Mouse (Mus musculus) kidney, embryonic 16.5 days (tissue): ENCODE measurements at regions not wholly inside any gene's neighbourhood (a gene's known extent, or its start where the extent isn't known, plus 50 kb on each side); places are given as distances from the start of the nearest gene placed in this dataset.

Source experiments
- ATAC-seq: fragments of 200-750 bp; cut with Nextera tagmentation; 2 replicates; pipeline ENCODE4 v1.8.0; 2017; ENCODE audit warnings: moderate TSS enrichment; ENCODE audit not compliant: low FRiP score, low TSS enrichment
- H3K27ac ChIP-seq: fragments of 300-500 bp; sonication (generic); 2 replicates; pipeline ENCODE4 v1.5.1; 2014; ENCODE audit warnings: low read length
- H3K27me3 ChIP-seq: fragments of 300-500 bp; sonication (generic); 2 replicates; pipeline ENCODE4 v1.6.1; 2014; ENCODE audit warnings: low read length, control low read depth, mixed read lengths; ENCODE audit not compliant: insufficient read depth
- H3K36me3 ChIP-seq: fragments of 300-500 bp; sonication (generic); 2 replicates; pipeline ENCODE4 v1.6.1; 2014; ENCODE audit warnings: low read length, control low read depth, mixed read lengths; ENCODE audit not compliant: insufficient read depth
- H3K4me1 ChIP-seq: fragments of 300-500 bp; sonication (generic); 2 replicates; pipeline ENCODE4 v1.6.1; 2014; ENCODE audit warnings: low read length, control low read depth, mixed read lengths; ENCODE audit not compliant: insufficient read depth
- H3K4me2 ChIP-seq: fragments of 300-500 bp; sonication (generic); replicated peaks from 2 replicates; pipeline ENCODE4 v1.6.1; 2014; ENCODE audit warnings: low read depth, low read length
- H3K4me3 ChIP-seq: fragments of 300-500 bp; sonication (generic); 2 replicates; pipeline ENCODE4 v1.5.1; 2014; ENCODE audit warnings: mild to moderate bottlenecking, low read length
- H3K9ac ChIP-seq: fragments of 300-500 bp; sonication (generic); replicated peaks from 2 replicates; pipeline ENCODE4 v1.6.1; 2014; ENCODE audit warnings: low read length
- H3K9me3 ChIP-seq: fragments of 300-500 bp; sonication (generic); 2 replicates; pipeline ENCODE4 v1.6.1; 2016; ENCODE audit warnings: low read length, control low read depth
- WGBS: fragments of 180-500 bp; shearing (Covaris S2); extraction: QIAGEN DNeasy Blood & Tissue Kit; methylation state at CpG from one replicate; pipeline ENCODE4 v1.1.7; 2014; 5-methylcytosine and 5-hydroxymethylcytosine counted together

DNA sequence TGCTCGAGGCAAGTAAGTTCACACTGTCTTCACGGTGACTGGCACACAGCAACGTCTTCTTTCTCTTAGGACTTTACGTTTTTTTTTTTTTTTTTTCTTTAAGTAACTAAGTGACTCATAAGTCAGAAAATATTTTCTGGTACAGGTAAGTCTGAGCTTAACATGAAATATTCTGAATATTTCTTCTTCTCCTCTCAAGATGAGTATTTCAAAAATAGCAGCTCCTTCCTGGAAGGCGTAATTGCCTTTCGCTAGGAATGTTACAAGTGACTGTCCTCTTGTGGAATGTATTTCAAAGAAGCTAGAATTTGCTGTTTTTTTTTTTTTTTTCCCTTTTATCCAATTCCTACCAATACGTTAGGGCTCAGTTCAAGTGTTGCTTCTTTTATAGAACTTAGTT lies 124.8 kb downstream of the Klf5 start:
- WGBS: 69% methylated on average over 7 of the region's 7 CpGs
- no peak for ATAC-seq
- H3K4me2 ChIP-seq: no peak overlapping the region

DNA sequence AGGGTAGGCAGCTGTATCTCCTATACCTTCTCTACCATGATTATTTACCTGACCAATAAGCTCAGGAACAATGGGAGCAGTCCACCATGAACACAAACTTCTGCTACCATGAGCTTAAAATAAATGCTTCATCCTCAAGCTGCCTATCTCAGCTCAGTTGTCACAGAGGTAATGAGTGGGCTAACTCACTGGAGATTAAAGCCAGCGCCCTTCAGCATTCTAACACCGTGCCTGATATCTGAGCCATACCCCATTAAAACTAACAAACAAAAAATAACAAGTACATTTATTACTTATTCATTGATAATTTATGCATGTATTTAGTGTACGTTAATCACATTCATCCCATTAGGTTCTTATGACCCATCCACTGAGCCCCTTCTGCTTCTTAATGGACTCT lies 128.6 kb downstream of the Klf5 start:
- H3K4me3 ChIP-seq: no peak overlapping the region
- H3K36me3 ChIP-seq: no peaks in the 10 kb centered on the region
- no peaks in the 10 kb centered on the region for H3K27me3 ChIP-seq
- no peaks in the 10 kb centered on the region for H3K4me1 ChIP-seq
- WGBS: 87% methylated on average over 3 of the region's 3 CpGs
- H3K4me2 ChIP-seq: no peak overlapping the region
- H3K9me3 ChIP-seq: no peaks in the 10 kb centered on the region
- no peak for ATAC-seq
- no peak overlapping the region for H3K9ac ChIP-seq
- no peak overlapping the region for H3K27ac ChIP-seq

More for the DNA sequence above, 124.8 kb downstream of the Klf5 start:
- Histone ChIP-seq H3K4me3 (no peak overlapping the region), H3K9ac (no peak overlapping the region), H3K27ac (no peak overlapping the region), H3K9me3 (no peaks in the 10 kb centered on the region), H3K4me1 (no peaks in the 10 kb centered on the region), H3K27me3 (no peaks in the 10 kb centered on the region), H3K36me3 (no peaks in the 10 kb centered on the region)

DNA sequence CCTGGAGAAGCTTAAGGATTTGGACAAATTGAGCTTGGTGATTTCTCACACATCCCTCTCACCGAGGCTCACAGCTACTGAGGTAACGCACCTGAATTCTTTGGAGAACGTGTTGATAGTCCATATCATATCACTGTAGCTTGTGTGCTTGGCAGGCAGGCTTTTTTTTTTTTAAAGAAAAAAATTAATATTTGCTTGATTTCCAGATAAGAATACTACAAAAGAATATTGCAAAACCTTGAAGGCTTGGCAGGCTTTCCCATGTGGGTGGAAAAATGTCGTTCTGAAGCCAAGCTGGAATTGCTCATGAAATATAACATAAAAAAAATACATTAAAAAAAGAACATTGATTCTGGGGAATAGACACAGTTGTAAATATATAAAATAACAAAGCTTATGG lies 131.8 kb downstream of the Klf5 start:
- WGBS: 83% methylated on average over 4 of the region's 4 CpGs
- Histone ChIP-seq H3K4me3 (no peak overlapping the region), H3K27ac (no peak overlapping the region), H3K27me3 (no peaks in the 10 kb centered on the region), H3K4me1 (no peaks in the 10 kb centered on the region), H3K9me3 (no peaks in the 10 kb centered on the region), H3K4me2 (no peak overlapping the region), H3K9ac (no peak overlapping the region), H3K36me3 (no peaks in the 10 kb centered on the region)
- no peak for ATAC-seq

DNA sequence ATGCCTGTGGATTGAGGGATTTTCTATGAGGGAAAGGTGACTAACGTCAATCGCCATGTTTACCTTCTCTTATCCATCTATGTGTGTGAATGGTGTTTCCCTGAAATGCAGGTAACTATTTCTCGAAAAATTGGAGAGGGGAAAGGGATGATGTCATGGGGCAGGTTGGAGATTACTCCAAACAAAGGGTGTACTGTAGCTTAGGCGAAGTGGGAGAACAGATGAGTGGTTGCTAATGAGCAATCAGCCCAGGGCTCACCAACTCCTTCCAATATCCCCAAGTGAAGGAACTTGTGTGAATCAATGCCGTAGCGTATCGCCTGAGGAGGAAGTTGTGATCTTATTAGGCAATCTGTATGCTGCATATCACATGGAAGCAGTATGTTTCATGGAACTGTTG lies 133.2 kb downstream of the Klf5 start:
- ATAC-seq: no peak

DNA sequence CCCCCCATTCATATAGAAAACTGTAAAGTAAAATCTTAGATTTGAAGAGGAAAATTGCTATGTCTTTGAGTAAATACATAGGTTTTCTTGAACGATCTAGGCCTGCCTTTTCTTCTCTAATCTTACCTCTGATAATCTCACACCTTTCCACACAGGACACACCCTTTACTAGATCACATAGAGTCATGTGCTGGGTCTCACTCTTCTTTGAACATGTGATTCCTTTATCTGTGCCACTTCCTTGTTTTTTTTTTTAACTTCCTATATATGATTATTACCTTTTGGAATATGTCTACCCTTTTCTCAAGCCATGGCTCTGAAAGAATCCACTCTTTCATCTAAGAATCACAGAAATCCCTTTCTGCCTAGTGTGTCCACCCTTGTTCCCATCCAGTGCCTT lies 136.2 kb downstream of the Klf5 start:
- ATAC-seq: no peak
- Histone ChIP-seq H3K4me2 (no peak overlapping the region), H3K27me3 (no peaks in the 10 kb centered on the region), H3K4me3 (no peak overlapping the region), H3K9me3 (no peaks in the 10 kb centered on the region), H3K36me3 (no peaks in the 10 kb centered on the region), H3K27ac (no peak overlapping the region), H3K4me1 (no peaks in the 10 kb centered on the region), H3K9ac (no peak overlapping the region)
- WGBS: 89% methylated on average over 1 of the region's 1 CpGs

More for the DNA sequence above, 133.2 kb downstream of the Klf5 start:
- Histone ChIP-seq H3K27ac (no peak overlapping the region), H3K9ac (no peak overlapping the region), H3K36me3 (no peaks in the 10 kb centered on the region), H3K4me2 (no peak overlapping the region), H3K4me3 (no peak overlapping the region), H3K9me3 (no peaks in the 10 kb centered on the region), H3K4me1 (no peaks in the 10 kb centered on the region), H3K27me3 (no peaks in the 10 kb centered on the region)
- WGBS: 91% methylated on average over 7 of the region's 7 CpGs

DNA sequence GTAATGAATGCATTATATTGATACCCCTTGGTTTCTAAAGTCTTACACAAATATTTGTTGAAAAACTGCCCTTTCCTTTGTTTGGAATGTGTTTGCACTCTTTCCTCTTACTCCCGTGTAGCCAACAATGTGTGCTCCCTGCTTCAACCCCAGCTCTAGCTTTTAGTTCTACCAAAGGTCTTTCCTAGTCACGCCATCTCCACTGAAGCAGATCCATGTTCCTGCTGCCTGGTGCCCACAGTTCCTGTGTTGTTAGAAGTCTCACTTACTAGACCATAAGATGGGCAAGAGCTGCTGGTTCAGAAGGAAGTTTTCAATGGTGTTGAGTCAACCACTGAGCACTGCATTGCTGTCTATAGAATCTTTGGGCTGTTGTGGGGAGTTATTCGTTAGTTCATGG lies 137.0 kb downstream of the Klf5 start:
- no peaks in the 10 kb centered on the region for H3K36me3 ChIP-seq
- no peak overlapping the region for H3K4me2 ChIP-seq
- no peak overlapping the region for H3K27ac ChIP-seq
- H3K4me1 ChIP-seq: no peaks in the 10 kb centered on the region
- no peak overlapping the region for H3K9ac ChIP-seq
- H3K9me3 ChIP-seq: no peaks in the 10 kb centered on the region
- ATAC-seq: no peak
- no peaks in the 10 kb centered on the region for H3K27me3 ChIP-seq
- no peak overlapping the region for H3K4me3 ChIP-seq
- 74% methylated on average over 3 of the region's 3 CpGs for WGBS

DNA sequence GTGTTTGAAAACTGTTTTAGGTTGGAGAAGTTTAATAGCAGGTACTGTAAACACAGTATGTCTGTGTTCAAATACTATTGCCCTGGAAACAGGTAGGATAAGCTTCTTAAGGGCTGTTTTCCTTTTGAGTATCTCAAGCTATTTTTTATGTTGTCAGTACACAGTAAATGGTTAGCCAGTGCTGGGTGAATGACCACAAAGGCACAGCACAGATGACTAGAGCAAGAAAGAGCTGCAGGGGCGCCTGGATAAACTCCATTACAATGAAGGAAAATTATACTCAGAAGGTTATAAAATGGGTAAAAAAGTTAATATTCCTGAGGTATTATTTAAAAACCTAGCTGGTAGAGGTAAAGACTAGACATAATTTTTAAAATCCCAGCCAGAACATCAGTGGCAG lies 137.6 kb downstream of the Klf5 start:
- Histone ChIP-seq H3K4me3 (no peak overlapping the region), H3K9me3 (no peaks in the 10 kb centered on the region), H3K27ac (no peak overlapping the region), H3K4me2 (no peak overlapping the region), H3K9ac (no peak overlapping the region), H3K36me3 (no peaks in the 10 kb centered on the region), H3K4me1 (no peaks in the 10 kb centered on the region), H3K27me3 (no peaks in the 10 kb centered on the region)
- ATAC-seq: no peak
- WGBS: 86% methylated on average over 1 of the region's 1 CpGs

DNA sequence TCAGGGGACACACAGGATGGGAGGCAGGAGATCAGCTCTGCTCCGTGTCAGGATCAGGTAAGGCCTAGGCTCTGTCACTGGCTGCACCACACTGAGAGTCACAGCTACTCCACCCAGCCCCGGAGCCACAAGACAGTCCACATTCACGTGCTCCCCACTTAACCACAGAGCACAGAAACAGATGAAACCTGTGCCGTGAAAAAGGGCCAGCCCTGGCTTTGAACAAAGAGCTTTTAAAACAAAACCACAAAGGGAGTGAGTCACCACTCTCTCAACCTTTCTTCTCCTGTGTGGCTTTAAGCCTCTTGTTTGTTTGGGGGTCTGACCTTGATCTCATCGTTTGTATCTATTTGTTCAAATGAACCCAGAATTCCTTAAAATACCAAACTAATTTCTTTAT lies 150.6 kb downstream of the Klf5 start:
- Histone ChIP-seq H3K9me3 (no peaks in the 10 kb centered on the region), H3K4me1 (no peaks in the 10 kb centered on the region), H3K4me2 (no peak overlapping the region), H3K4me3 (no peak overlapping the region), H3K36me3 (no peaks in the 10 kb centered on the region), H3K27ac (no peak overlapping the region), H3K27me3 (no peaks in the 10 kb centered on the region), H3K9ac (no peak overlapping the region)
- WGBS: 70% methylated on average over 5 of the region's 5 CpGs
- no peak for ATAC-seq

DNA sequence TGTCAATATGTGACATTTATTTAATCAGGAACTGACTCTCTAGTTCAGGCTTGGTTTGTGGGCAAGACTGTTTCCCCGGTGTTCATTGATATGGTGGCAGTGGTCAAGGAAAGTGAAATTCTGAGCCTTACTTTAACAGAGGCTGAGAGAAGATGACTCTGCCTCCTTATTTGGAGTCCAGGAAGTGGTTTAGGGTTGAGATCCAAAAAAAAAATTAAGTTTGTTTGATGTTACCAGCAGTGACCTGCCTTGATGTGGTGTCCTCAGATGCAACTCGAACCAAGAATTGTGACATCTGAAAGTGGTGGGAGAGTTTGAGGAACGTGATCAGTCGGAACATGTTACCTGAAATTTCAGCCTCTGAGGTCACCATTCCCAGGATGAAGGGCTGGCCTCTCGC lies 151.4 kb downstream of the Klf5 start:
- ATAC-seq: no peak
- H3K9me3 ChIP-seq: no peaks in the 10 kb centered on the region
- WGBS: 80% methylated on average over 5 of the region's 5 CpGs

DNA sequence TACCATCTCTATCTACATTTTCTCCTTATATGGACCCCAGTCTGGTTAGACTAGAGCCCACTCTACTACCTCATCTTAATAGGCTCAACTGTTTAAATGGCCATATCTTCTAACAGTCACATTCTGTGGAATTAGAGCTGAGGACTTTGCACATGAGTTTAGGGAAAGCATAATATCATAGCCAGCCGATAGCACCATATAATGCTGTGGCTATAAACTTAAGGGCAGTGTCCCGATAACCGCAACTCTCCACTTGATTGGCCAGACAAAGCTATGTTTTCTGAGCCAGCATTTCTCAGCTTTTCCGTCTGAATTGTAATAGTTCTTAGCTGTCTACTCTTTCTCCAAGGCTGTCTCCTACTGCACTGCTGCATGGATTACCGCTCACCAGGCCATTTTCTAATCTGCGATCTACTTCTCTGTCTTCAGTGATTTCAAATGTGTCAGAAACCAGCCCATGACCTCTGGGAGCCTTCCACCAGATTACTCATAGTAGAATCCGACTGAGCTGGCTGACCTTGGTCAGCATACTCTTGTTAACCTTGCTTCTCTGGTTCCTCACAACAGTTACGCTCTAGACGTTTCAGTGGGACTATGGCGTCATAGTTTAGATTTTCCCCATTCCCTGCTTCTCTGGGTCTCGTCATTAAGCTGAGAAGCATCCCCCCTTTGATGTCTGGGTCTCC lies 152.8 kb downstream of the Klf5 start:
- Histone ChIP-seq H3K4me2 (no peak overlapping the region), H3K9me3 (no peaks in the 10 kb centered on the region), H3K27ac (no peak overlapping the region), H3K36me3 (no peaks in the 10 kb centered on the region), H3K27me3 (no peaks in the 10 kb centered on the region), H3K4me1 (no peaks in the 10 kb centered on the region), H3K9ac (no peak overlapping the region), H3K4me3 (no peak overlapping the region)
- WGBS: 84% methylated on average over 11 of the region's 11 CpGs
- ATAC-seq: no peak

More for the DNA sequence above, 151.4 kb downstream of the Klf5 start:
- no peaks in the 10 kb centered on the region for H3K4me1 ChIP-seq
- no peak overlapping the region for H3K4me2 ChIP-seq
- H3K9ac ChIP-seq: no peak overlapping the region
- H3K36me3 ChIP-seq: no peaks in the 10 kb centered on the region
- no peak overlapping the region for H3K27ac ChIP-seq
- H3K27me3 ChIP-seq: no peaks in the 10 kb centered on the region
- H3K4me3 ChIP-seq: no peak overlapping the region
